Mouse (Mus musculus): ENCODE results near the gene Olfm1. TPM values are rescaled to one million over a fixed set of nuclear protein-coding genes. Genes with fewer than 3 reads are reported as not detected.

Gene Olfm1
- total and polyA plus RNA-seq, 3 experiments = 34.9 to 73.8 (median 40.4) TPM

GRCm38 (mm10) chr2:28235129-28235528 is 42.3 kb downstream of the Olfm1 start:
- no peak for DNase-seq

- no peak for DNase-seq
These were observed 43.7 kb downstream of the Olfm1 start for GRCm38 (mm10) chr2:28236447-28236846.

- DNase-seq = no peak
These were observed 46.8 kb downstream of the Olfm1 start for GRCm38 (mm10) chr2:28239616-28240015.

GRCm38 (mm10) chr2:28240920-28241319 is 48.1 kb downstream of the Olfm1 start:
- no peak for DNase-seq

GRCm38 (mm10) chr2:28241520-28242221 is 48.9 kb downstream of the Olfm1 start:
- DNase-seq = no peak

GRCm38 (mm10) chr2:28242222-28242543 is 49.4 kb downstream of the Olfm1 start:
- no peak for DNase-seq

GRCm38 (mm10) chr2:28244667-28245395 is 52.0 kb downstream of the Olfm1 start:
- peak; percentile 70 for DNase-seq

GRCm38 (mm10) chr2:28246110-28246653 is 53.4 kb downstream of the Olfm1 start:
- DNase-seq = no peak

- peak; percentile 10 for DNase-seq
These were observed 54.3 kb downstream of the Olfm1 start for GRCm38 (mm10) chr2:28247098-28247497.

- DNase-seq = no peak
These were observed 59.8 kb downstream of the Olfm1 start for GRCm38 (mm10) chr2:28252554-28252953.

- DNase-seq = no peak
These were observed 63.2 kb downstream of the Olfm1 start for GRCm38 (mm10) chr2:28256029-28256428.

GRCm38 (mm10) chr2:28261438-28261837 is 68.6 kb downstream of the Olfm1 start:
- no peak for DNase-seq

GRCm38 (mm10) chr2:28267776-28268275 is 75.0 kb downstream of the Olfm1 start:
- DNase-seq = no peak

GRCm38 (mm10) chr2:28270561-28270960 is 77.8 kb downstream of the Olfm1 start:
- no peak for DNase-seq

GRCm38 (mm10) chr2:28272218-28272965 is 79.6 kb downstream of the Olfm1 start:
- no peak for DNase-seq

GRCm38 (mm10) chr2:28274006-28274405 is 81.2 kb downstream of the Olfm1 start:
- DNase-seq = no peak

- no peak for DNase-seq
These were observed 82.6 kb downstream of the Olfm1 start for GRCm38 (mm10) chr2:28275345-28275744.

GRCm38 (mm10) chr2:28278150-28278549 is 85.4 kb downstream of the Olfm1 start:
- DNase-seq = peak; percentile 86

GRCm38 (mm10) chr2:28278853-28279252 is 86.1 kb downstream of the Olfm1 start:
- DNase-seq = no peak

Measured in adrenal gland, adult 2 months (tissue).